Mouse (Mus musculus): ENCODE data around the gene Slc26a6. TPM values are rescaled to one million over a fixed set of nuclear protein-coding genes. Genes with fewer than 3 reads are reported as not detected.

Slc26a6 gene
- total RNA-seq (2021) = 10 to 100 TPM; 27.4 to 28.7 TPM

DNA sequence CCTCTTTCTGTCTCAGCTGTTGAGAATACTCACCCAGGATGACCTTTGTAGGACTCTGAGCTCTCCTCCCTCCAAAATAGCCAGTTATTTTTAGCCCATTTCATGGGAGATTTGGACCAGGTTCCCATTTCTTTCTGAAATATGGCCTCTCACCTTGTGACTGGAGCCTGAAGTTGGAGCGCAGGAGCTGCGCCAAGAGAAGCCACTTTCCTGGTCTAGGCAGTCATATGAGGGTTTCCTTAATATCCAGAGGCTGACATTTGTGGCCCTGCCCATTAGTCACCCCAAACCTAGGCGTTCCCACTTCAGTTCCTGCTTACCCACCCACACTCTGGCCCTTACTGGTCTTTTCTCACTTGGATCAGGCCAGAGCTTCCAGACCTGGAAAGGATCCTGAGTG is at the start of gene Slc26a6:
TSS of gene Slc26a6 (plus strand) at position 308 of the 400 bp plus-strand sequence.
- no peak for DNase-seq (ENCODE audit: low spot score)
- intact Hi-C loops (cut with DNase I) = no loop called here

DNA sequence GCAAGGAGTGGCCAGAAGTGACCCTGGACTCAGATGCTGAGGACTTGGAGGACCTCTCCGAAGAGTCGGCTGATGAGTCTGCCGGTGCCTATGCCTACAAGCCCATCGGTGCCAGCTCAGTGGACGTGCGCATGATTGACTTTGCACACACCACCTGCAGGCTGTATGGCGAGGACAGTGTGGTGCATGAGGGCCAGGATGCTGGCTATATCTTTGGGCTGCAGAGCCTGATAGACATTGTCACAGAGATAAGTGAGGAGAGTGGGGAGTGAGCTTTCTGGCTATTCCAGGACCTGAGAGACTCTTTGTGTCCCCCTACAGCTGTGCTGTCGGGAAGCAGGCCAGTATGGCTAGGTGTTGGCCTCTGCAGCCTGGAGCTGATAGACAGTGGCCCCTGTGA is 47.3 kb upstream of the Slc26a6 start:
- intact Hi-C loops (cut with DNase I) = loop anchor here (5.0 kb wide), 1 partner anchor 53 kb away; no protein-coding TSS in a partner anchor

DNA sequence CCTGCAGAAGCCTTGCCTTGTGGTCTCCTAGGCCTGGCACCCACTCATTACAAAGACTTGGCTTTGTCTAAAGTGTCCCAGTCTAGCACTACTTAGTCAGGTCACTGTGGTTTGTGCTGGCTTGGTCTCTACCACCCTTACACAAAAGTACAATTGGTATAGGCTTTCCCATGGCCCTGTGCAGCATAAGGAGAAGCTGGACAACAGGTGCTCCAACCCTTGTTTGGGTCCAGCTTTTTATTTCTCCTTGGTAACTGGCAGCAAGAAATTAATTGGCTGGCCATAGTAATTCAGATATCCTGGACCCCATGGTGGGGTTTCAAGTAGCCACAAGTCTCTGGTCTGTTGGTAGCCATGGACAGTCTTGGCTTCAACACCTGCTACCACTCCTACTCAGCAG is 46.7 kb upstream of the Slc26a6 start:
- DNase-seq (ENCODE audit: low spot score) = no peak
- intact Hi-C loops (cut with DNase I) = loop anchor here (5.0 kb wide), 1 partner anchor 54 kb away; no protein-coding TSS in a partner anchor

More for the DNA sequence above, 47.3 kb upstream of the Slc26a6 start:
- DNase-seq (ENCODE audit: low spot score) = no peak

DNA sequence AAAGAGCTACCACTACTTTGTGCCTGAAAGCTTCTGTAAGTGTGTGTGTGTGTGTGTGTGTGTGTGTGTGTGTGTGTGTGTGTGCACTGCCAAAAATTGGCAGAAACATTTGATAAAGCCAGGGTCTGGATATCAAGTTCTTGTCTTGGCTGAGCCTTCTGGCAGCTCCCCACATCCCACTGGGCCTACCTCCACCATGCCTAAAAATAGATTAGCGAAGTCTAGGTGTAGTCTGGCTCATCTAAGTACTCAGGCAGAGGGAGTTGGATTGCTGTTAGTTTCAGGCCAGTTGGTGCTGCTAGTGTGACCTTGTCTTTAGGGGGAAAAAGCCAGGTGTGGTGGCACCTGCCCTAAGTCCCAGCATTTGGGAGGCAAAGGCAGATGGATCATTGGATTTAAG is 46.3 kb upstream of the Slc26a6 start:
- intact Hi-C loops (cut with DNase I) = loop anchor here (5.0 kb wide), 1 partner anchor 55 kb away; no protein-coding TSS in a partner anchor
- no peak for DNase-seq (ENCODE audit: low spot score)

DNA sequence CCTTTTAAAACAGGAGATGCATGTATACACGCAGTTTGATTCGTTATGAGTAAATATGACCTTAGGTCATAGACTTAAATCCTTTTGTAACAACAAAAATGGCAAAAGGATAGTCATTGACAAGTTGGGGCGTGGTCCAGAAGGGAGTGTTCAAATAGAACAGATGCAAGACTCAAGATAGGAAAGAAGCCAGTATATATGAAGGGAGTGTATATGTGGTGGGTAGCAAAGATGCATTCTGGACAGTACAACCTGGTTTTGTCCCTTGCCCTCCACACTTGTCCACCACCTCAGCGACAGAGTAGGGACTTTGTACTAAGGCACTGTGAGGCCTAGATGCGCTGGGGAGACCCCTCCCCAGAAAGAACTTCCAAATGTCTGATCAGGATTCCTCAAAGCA is 45.4 kb upstream of the Slc26a6 start:
- intact Hi-C loops (cut with DNase I) = loop anchor here (2.0 to 5.0 kb wide), 3 partner anchors 19 to 129 kb away; partner anchors contain the start of genes Celsr3 and Uqcrc1
- DNase-seq (ENCODE audit: low spot score) = no peak

DNA sequence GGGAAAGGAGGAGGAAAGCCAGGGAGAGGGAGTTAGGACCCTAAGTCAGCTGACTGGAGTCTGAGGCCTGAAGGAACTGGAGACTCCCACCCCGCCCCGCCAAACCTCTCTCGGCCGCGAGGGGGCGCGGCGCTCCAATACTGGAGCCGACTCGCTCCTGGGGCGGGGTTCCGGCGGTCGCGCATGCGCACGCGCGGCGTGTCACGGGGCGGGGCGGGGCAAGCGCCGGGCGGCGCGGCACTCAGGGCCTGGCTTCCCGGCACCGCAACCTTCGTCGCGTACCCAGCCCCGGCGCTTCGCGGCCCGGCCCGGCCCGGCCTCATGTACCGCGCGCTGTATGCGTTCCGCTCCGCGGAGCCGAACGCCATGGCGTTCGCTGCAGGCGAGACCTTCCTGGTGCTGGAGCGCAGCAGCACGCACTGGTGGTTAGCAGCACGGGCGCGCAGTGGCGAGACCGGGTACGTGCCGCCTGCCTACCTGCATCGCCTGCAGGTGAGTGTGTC is 44.9 kb upstream of the Slc26a6 start, which contains the start of gene Nckipsd:
TSS of gene Nckipsd (plus strand) at position 206 of the 503 bp plus-strand sequence.
- intact Hi-C loops (cut with DNase I) = loop anchor here (2.0 to 5.0 kb wide), 3 partner anchors 19 to 129 kb away; partner anchors contain the start of genes Celsr3 and Uqcrc1
- DNase-seq (ENCODE audit: low spot score) = peak; percentile 85

DNA sequence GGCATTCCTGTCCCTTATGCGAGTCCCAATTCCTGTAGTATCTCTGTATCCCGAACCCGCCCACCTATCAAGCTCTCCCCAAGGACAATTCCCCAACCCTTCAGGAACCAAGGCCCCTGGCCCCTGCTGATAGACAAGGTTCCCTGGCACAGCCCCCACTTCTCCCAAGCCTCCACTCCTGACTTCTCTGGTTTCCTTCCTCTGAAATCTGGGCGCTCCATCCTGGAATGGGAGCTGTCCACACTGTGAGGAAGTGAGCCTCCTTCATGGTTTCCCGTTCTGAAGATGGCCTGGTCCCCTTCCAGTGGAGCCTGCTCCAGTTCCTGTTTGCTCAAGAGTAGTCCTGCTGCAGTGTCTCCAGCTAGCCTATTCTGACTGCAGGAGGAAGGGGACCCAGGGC is 43.9 kb upstream of the Slc26a6 start:
- DNase-seq (ENCODE audit: low spot score) = peak; percentile 27
- intact Hi-C loops (cut with DNase I) = loop anchor here (2.0 to 5.0 kb wide), 3 partner anchors 18 to 128 kb away; partner anchors contain the start of genes Celsr3 and Uqcrc1

DNA sequence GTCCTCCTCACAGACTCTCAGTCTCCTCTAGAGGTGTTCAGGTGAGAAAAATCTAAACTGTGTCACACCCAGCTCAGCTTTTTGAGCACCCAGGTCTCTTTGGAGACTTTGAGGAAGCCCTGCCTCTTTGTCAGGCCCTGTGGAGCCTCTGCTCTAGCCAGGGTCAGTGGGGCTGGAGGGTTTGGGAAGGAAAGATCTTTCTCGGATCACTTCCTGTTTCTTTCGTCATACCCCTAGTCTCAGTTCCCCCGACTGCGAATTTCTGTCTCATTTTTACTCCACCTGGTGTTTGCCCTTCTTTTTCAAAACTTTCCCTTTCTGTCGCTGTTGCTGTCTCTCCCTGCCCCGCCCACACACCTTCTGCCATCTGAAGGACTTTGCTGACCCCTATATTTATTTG is 43.4 kb upstream of the Slc26a6 start:
- no peak for DNase-seq (ENCODE audit: low spot score)
- intact Hi-C loops (cut with DNase I) = loop anchor here (2.0 to 5.0 kb wide), 3 partner anchors 17 to 127 kb away; partner anchors contain the start of genes Celsr3 and Uqcrc1

DNA sequence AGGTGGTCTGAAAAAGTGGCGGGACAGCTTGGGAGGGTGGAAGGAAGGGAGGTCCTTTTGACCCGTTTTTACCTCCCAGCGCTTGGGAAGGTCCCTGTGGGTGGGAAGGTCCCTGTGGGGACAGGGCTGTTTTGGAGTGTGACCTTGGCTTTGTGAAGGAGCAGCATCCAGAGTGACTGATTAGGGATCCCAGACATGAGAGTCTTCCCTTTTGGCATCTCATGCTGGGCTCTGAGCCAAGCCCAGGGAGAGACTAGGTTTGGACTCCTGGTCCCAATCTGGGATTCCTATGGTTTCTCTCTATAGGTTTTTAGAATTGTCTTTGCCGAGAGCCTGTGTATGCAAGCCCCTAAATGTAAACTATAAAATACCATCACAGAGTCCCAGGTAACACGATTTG is 42.6 kb upstream of the Slc26a6 start:
- no peak for DNase-seq (ENCODE audit: low spot score)
- intact Hi-C loops (cut with DNase I) = no loop called here

DNA sequence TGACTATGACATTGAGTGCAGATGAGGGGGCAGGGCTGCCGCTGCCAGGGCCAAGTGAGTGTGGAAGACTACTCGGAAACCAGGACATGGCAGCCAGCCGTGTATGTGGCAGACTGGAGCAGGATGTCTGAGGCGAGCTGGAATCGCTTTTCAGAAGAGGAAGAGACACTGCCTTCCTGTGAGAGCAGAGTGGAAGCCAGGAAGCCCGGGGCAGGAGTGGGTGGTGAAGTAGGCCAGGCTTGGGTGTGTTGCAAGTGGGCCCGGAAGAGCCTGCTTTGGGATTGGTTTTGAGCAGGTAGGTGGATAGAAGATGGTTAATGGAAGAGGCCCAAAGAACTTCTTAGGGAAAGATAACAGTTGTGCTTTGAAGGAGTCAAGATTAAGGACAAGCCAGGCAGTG is 37.5 kb upstream of the Slc26a6 start:
- DNase-seq (ENCODE audit: low spot score) = no peak
- intact Hi-C loops (cut with DNase I) = no loop called here

DNA sequence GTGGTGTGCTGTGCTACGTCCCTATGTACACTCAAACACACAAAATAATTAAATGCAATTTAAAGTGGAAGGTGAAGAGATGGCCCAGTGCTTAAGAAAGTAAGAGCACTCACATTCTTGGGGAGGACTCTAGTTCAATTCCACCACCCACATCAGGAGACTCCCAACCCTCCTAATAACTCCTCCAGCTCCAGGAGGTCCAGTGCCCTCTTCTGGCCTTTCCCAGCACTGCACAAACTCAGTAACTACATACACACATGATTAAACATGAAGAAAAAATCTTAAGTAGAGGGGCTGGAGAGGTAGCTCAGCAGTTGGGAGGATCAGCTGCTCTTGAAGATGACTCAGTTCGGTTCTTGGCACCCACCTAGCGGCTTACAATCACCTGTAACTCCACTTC is 33.6 kb upstream of the Slc26a6 start:
- no peak for DNase-seq (ENCODE audit: low spot score)
- intact Hi-C loops (cut with DNase I) = no loop called here

DNA sequence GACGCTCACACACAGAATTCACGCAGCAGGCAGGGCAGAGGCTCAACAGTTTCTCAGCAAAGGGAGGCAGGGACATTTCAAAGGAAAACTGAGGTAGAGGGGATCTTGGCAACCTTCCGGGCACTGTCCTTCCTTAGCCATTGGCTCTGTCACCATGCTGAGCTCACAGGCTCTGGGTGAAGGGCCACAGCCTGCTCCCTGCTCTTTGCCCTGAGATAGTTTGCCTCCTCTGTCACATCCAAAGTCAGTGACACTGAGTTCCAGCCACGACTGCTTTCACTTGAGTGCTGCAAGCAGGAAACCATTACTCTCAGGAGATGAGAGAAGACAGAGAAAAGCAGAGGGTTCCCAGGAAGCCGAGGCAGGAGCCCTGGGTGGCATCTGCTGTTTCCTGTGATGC is 33.0 kb upstream of the Slc26a6 start:
- DNase-seq (ENCODE audit: low spot score) = no peak
- intact Hi-C loops (cut with DNase I) = loop anchor here (2.0 kb wide), 1 partner anchor 65 kb away; no protein-coding TSS in a partner anchor

DNA sequence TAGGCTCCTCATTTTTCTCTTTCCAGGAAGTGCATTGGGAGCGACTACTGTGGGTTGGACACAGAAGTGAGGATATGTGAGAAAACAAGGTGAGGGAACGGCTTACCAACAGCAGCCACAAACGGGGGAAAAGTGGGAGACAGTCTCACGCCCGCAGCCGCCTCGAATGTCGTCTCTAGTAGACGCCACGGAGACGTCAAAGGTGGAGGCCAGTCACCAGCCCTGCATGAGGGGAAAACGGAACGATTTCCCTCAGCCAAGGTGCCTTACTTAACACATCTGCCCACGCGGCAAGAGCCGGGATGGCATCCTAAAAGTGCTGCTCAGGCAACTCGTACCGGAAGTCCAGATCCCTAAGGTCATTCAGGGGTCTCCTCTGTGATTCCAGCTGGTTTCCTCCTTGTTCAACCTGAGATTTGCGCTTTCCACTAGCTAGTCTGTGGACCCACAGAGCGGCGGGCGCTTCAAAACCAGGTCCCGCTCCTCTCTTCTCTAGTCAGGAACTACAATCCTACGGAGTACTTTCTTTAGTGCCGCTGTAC is 28.9 kb upstream of the Slc26a6 start:
- DNase-seq (ENCODE audit: low spot score) = no peak
- intact Hi-C loops (cut with DNase I) = no loop called here

DNA sequence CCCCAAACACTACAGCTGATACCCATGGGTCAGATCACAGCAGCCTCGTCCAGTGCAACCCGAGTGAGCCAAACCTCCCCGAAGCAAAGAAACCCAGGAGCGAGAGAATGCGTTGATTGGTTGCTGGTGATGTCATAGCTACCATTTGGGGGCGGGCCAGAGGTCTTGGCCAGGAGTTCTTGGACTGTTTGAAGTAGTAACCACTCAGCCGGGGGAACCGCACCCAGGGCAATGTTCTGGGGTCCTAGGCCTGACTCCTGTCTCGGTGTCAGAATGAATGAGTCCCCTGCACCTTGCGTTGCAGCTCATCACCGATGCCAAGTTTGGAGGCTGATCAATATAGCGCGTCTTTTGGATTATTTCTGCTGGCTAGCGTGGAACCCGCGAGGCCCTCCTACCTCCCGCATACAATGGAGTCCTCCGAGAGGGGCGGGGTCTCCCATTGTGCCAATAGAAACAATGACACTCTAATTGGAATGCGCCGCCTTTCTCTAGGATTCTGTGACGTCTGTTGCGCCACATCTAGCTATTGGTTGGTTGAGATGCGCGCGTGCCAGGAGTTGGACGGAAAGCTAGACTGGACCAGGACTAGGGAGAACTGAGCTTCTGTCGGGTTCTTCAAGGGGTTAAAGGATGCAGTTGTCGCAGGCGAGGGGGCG is 28.2 kb upstream of the Slc26a6 start:
- no peak for DNase-seq (ENCODE audit: low spot score)
- intact Hi-C loops (cut with DNase I) = no loop called here

DNA sequence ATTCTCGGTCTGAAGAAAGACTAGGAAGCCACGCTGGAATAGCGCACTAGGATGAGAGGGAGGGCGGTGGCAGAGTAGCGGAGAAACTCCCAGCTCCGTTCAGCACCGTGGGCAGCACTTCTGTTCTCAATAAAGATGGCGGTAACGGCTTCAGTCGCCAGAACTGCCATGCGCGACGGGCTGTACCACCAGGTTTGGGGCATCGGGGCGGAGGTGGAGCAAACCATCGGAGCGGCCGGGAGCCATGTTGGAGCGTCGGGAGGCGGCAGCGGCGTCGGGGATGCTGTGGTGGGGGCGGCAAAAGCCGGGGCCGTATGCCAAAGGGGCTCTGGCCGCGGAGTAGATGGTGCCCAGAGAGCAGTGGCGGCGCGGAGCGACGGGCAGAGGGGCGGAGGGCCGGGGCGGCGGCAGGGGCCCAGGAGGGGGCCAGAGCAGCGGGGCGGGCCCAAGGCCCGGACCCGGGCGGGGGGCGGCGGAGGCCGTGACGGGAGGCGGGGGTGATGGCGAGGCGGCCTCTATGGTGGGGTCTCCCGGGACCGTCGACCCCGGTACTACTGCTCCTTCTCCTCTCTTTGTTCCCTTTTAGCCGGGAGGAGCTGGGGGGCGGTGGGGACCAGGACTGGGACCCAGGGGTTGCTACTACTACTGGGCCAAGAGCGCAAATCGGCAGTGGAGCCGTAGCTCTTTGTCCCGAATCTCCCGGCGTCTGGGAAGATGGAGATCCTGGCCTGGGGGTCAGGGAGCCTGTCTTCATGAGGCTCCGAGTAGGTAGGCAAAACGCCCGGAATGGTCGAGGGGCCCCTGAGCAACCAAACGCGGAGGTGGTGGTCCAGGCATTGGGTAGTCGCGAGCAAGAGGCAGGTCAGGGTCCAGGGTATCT is 27.0 kb upstream of the Slc26a6 start, which contains the start of gene Celsr3:
TSS of gene Celsr3 (plus strand) at position 501 of the 880 bp plus-strand sequence.
- intact Hi-C loops (cut with DNase I) = loop anchor here (2.0 kb wide), 1 partner anchor 17 kb away; the partner anchor contains the start of gene Nckipsd
- DNase-seq (ENCODE audit: low spot score) = no peak

DNA sequence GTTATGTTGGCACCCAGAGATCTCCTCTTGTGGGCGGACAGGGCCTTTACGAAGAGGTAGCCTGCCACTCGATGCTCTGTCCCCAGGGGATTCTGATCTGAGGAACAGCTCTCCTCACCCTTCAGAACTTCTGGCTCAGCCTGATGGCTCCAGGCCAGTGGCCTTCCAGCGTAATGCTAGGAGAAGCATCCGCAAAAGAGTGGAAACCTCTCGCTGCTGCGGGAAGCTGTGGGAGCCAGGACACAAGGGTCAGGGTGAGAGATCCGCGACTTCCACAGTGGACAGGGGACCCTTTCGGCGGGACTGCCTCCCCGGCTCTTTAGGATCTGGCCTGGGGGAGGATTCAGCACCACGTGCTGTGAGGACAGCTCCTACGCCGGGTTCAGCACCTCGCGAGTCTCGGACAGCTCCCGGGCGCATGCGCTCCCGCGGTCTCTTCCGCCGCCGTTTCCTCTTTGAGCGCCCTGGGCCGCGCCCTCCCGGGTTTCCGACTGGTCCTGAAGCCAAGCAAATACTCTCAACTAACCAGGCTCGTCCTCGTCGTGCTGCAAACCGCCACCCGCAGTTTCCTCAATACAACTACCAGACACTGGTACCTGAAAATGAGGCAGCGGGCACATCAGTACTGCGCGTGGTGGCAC is 26.3 kb upstream of the Slc26a6 start:
- intact Hi-C loops (cut with DNase I) = loop anchor here (2.0 kb wide), 1 partner anchor 18 kb away; the partner anchor contains the start of gene Nckipsd
- peak; percentile 54 for DNase-seq (ENCODE audit: low spot score)

DNA sequence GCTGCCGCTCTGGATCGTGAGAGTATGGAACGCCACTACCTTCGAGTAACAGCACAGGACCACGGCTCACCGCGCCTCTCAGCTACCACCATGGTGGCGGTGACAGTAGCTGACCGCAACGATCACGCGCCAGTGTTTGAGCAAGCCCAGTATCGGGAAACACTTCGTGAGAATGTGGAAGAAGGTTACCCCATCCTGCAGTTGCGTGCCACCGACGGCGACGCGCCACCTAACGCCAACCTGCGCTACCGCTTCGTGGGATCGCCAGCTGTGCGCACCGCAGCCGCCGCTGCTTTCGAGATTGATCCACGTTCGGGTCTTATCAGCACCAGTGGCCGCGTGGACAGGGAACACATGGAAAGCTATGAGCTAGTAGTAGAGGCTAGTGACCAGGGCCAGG is 25.6 kb upstream of the Slc26a6 start:
- DNase-seq (ENCODE audit: low spot score) = no peak
- intact Hi-C loops (cut with DNase I) = loop anchor here (2.0 kb wide), 1 partner anchor 19 kb away; the partner anchor contains the start of gene Nckipsd

DNA sequence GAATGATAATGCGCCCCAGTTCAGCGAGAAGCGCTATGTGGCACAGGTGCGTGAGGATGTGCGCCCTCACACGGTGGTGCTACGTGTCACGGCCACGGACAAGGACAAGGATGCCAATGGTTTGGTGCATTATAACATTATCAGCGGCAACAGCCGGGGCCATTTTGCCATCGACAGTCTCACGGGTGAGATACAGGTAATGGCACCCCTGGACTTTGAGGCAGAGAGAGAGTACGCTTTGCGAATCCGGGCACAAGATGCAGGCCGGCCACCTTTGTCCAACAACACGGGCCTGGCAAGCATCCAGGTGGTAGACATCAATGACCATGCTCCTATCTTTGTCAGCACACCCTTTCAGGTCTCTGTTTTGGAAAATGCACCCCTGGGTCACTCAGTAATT is 25.2 kb upstream of the Slc26a6 start:
- intact Hi-C loops (cut with DNase I) = loop anchor here (2.0 kb wide), 1 partner anchor 19 kb away; the partner anchor contains the start of gene Nckipsd
- no peak for DNase-seq (ENCODE audit: low spot score)

DNA sequence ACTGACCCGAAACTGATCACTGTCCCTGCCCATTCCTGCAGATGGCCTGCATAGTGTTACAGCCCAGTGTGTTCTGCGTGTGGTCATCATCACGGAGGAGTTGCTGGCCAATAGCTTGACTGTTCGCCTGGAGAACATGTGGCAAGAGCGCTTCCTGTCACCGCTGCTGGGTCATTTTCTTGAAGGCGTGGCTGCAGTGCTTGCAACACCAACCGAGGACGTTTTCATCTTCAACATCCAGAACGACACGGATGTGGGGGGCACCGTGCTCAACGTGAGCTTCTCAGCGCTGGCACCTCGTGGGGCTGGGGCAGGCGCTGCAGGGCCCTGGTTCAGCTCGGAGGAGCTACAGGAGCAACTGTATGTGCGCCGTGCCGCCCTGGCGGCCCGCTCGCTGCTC is 21.4 kb upstream of the Slc26a6 start:
- intact Hi-C loops (cut with DNase I) = no loop called here
- DNase-seq (ENCODE audit: low spot score) = no peak
